Mouse (Mus musculus): ENCODE results near the gene Dctn3. TPM values are rescaled to one million over a fixed set of nuclear protein-coding genes. Genes with fewer than 3 reads are reported as not detected.
A peak's percentile ranks its signal among the peaks of the same experiment; 100 is the strongest.
"Not testable (repeated sequence)": the region's sequence is repeated elsewhere in the genome, so short reads cannot be mapped to it uniquely, and the experiment has no call there.

The Dctn3 gene
- polyA plus RNA-seq, 1 experiment from 2014 or later: 143 TPM

DNA sequence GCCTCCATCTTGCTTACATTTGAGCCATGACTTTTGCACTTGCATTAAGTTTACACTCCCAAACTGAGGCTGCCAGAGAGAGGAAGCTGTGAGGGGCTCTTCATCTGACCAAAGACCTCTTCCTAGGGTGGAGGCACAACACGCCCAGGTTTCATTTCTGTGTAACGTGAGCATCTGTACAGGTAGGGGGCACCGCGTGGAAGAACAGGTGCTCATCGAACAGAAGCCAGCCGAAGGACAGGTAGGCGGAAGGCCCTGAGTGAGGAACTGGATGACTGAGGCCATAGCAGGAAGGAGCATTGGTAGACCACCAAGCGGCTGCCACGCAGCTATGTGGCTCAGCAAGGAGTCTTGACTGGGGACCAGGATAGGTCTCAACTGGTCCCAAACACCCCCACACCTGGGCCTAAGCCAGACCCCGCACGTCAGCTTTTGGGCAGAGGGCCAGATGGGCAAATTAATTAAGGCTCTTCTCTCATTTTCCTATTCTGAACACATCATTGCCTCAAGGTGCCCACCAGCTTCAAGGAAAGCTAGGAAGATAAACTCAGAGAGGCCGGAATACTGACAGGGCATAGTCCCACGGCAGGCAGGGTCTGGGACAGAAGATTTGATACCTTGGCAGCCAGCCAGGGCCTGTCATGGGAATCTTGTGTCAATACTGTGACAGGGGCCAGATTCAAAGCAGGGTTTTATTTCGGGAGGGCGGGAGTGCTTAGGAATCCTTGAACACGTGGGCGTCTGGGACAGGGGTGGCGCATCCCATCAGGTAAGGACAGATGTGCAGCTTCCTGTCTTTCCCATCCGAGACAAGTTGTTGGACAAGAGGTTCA lies 16.8 kb downstream of the Dctn3 start:
- Histone ChIP-seq H3K4me1 (peaks cover 28% of the 10 kb centered on the region), H3K27ac (no peak overlapping the region), H3K4me3 (0 out of 2 replicates have a peak overlapping the region, but pooled peaks have one; percentile 22), H3K36me3 (peaks cover 5% of the 10 kb centered on the region; the same call in 1 of the 2 replicates), H3K9me3 (no peaks in the 10 kb centered on the region), H3K27me3 (ENCODE audit: insufficient read depth, poor library complexity, severe bottlenecking) (peaks cover 49% of the 10 kb centered on the region)
- WGBS: 64% methylated on average over 19 of the region's 19 CpGs
- DNase-seq (ENCODE audit: low spot score): no peak

DNA sequence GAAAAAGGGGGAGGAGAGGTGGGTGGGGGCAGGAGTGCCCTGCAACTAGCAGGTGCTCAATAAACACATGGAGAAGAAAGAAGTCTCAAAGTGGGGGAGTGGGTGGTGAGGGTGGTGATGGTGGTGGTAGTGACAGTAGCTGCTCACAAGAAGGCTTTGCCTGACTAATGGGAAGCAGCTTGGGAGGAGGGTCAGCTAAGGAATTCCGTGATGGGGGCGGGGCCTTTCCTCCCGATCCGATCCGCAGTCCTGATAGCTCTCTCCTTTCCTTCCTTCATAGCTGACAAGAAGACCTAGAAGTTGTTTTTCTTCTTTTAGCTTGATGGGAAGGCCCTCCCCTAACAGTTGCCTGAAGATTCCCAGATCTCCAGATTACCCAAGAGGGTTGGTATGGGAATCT lies 18.3 kb downstream of the Dctn3 start:
- H3K27me3 ChIP-seq (ENCODE audit: insufficient read depth, poor library complexity, severe bottlenecking): peaks cover 49% of the 10 kb centered on the region
- 0% methylated on average over 5 of the region's 5 CpGs for WGBS
- DNase-seq (ENCODE audit: low spot score): no peak
- no peak overlapping the region for H3K27ac ChIP-seq
- H3K4me1 ChIP-seq: peaks cover 28% of the 10 kb centered on the region
- H3K36me3 ChIP-seq: no peaks in the 10 kb centered on the region
- no peaks in the 10 kb centered on the region for H3K9me3 ChIP-seq
- H3K4me3 ChIP-seq: no peak overlapping the region

DNA sequence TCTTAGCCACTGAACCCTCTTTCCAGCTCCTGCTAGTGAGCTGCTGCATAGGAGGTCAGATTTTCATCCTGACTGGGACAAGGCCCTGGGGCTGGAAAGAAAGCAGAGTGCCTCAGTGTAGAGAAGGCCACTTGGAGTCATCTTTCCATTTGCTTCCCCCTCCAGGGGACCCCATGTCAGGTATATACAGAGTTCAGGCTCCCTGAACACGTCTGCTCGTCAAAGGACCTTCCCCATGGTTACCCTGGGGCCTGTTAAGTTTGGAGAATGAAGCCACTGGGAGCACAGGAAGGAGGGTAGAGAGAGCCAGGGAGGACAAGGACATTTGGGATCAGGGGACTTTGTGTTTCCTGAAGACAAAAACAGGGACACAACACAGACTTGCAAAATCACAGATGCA lies 20.7 kb downstream of the Dctn3 start:
- not testable (repeated sequence) for H3K4me3 ChIP-seq; H3K36me3 ChIP-seq; DNase-seq (ENCODE audit: low spot score); H3K9me3 ChIP-seq; H3K27ac ChIP-seq
- peaks cover 24% of the 10 kb centered on the region for H3K4me1 ChIP-seq
- 83% methylated on average over 2 of the region's 2 CpGs for WGBS
- peaks cover 51% of the 10 kb centered on the region for H3K27me3 ChIP-seq (ENCODE audit: insufficient read depth, poor library complexity, severe bottlenecking)

DNA sequence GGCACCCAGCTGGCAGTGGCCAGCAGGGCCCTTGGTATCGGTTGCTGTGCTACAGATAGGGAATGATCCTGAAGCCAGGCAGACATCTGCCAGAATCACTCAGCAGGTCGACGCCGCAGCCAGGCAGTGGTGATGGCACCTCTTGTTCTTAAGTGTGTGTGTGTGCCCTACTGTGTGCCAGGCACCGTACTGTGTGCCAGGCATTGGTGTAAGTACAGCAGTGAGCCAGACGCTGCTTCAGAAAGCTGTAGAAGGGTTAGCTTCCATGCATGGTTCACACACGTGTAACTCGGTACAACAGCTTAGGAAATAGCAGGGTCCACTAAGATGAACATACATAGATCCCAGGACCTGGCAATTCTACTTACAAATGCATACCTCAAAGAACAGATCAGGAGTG lies 22.7 kb downstream of the Dctn3 start:
- H3K9me3 ChIP-seq; H3K27ac ChIP-seq; H3K36me3 ChIP-seq; H3K4me3 ChIP-seq; DNase-seq (ENCODE audit: low spot score): not testable (repeated sequence)
- Histone ChIP-seq H3K27me3 (ENCODE audit: insufficient read depth, poor library complexity, severe bottlenecking) (peaks cover 34% of the 10 kb centered on the region), H3K4me1 (peaks cover 11% of the 10 kb centered on the region; the same call in 1 of the 2 replicates)
- 75% methylated on average over 4 of the region's 8 CpGs for WGBS

DNA sequence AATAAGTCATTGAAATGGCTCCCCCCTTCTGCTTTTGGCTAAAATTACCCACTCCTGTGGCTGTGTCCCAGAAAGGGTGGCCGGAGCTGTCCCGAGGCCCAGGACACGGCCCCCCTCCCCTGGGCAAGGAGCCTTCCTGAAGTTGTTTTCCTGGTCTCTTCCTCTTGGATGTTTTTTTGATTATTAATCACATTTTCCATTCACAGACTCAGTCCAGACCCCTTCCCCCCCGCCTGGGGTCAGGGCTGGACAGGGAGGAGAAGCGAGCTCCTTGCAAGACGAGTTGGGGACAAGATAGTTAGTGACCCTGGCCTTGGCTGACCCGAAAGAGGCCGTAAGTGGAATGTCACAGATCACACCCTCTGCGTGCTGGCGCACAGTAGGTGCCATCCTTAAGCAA lies 23.2 kb downstream of the Dctn3 start, which contains the start of gene Il11ra1:
TSS of gene Il11ra1 (plus strand) at position 207 of the 400 bp plus-strand sequence.
- H3K27ac ChIP-seq; DNase-seq (ENCODE audit: low spot score); H3K4me3 ChIP-seq; H3K4me1 ChIP-seq; H3K9me3 ChIP-seq; H3K36me3 ChIP-seq: not testable (repeated sequence)
- WGBS: 65% methylated on average over 10 of the region's 10 CpGs
- H3K27me3 ChIP-seq (ENCODE audit: insufficient read depth, poor library complexity, severe bottlenecking): peaks cover 30% of the 10 kb centered on the region

DNA sequence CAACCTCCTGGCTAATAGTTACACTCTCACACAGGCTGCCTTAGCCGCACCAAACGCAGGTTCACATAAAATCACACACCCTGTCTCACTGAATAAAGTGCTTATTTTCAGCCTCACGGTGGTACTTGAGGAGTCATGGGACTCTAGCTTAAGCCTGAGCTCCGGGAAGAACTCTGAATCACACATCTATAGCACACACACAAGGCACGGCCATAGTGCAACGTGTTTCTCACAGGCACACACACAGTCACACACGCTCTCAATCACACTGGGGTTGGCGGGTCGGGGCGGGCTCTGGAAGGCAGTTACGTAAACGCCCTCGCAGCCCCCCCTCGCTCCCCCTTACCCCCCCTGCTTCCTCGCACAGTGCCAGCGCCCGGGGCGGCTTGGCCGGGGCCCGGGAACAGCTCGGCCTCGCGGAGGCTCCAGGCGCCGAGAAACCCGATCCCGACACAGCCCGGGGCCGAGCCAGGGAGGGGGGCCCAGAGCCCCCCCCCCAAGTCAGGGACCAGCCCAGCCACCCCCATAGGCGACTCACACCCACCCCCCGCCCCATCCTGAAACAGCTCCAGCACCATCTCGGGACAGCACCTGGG lies 24.5 kb downstream of the Dctn3 start:
- DNase-seq (ENCODE audit: low spot score); H3K27ac ChIP-seq; H3K36me3 ChIP-seq; H3K9me3 ChIP-seq; H3K4me1 ChIP-seq: not testable (repeated sequence)
- Histone ChIP-seq H3K4me3 (peak overlapping the region; percentile 27; the same call in 1 of the 2 replicates), H3K27me3 (ENCODE audit: insufficient read depth, poor library complexity, severe bottlenecking) (peaks cover 20% of the 10 kb centered on the region)
- 5% methylated on average over 27 of the region's 32 CpGs for whole genome bisulfite sequencing

DNA sequence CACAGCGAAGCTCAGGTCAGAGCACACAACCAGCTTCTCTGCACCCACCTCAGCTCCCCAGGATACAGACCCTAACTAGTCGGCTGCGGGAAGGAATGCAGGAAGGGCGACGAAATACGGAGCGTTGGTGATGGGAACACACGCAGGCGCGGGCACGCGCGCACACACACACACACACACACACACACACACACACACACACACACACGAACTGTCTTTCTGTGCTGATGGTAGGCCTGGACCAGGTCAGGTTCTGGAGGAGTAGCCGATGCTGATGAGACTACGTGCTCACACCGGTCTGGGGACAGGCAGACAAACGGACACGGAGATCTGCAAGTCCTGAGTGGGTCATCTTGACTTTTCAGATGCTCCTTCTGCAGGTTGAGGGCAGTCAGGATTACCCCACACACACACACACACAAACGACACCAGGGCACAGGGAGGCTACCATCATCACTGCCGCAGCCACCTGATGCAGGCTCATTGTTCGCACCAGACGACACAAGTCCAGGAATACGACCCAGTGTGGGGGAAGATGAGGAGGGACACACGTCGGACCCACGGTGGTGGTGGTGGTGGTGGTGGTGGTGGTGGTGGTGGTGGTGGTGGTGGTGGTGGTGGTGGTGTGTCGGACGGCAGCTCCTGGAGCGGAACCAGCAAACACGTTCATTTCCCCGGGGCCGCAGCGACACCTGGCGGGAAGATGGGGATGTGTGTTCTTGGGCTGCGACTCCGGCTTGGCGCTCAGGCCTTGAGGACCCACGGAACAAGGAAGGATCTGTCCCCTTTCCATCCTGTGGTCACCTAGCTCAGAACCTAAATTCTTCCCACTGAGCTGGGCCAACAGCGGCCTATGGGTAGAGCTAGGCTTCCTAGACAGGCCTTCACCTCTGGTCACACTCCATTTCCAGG lies 25.8 kb downstream of the Dctn3 start, which contains the start of gene Cntfr:
TSS of gene Cntfr (minus strand) at position 160 of the 912 bp plus-strand sequence.
- Histone ChIP-seq H3K4me3 (peak within 1 kb of the TSS; percentile 29; the same call in 1 of the 2 replicates), H3K27me3 (ENCODE audit: insufficient read depth, poor library complexity, severe bottlenecking) (peaks cover 22% of the 10 kb centered on the region)
- H3K4me1 ChIP-seq; H3K9me3 ChIP-seq; H3K27ac ChIP-seq; H3K36me3 ChIP-seq; DNase-seq (ENCODE audit: low spot score): not testable (repeated sequence)
- 14% methylated on average over 35 of the region's 40 CpGs for WGBS

DNA sequence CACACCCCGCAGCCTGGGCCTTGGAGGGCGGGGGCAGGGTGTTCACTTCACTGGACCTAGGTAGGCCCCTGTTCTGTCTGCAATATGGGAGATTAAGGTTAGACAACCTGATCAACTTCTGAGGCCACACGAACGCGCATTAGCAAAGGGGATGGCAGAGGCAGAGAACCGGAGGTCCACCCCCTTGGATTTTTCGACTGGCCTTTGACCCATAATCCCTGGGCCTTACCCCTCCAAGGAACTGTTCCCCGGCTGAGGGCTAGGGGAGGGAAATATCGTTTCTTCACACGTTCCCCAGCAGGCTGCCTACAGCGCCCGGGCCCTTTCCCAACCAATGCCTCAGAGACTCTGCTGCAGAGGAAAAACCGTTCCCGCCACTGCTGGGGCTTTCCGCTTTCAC lies 26.5 kb downstream of the Dctn3 start:
- not testable (repeated sequence) for H3K36me3 ChIP-seq; DNase-seq (ENCODE audit: low spot score); H3K4me3 ChIP-seq; H3K4me1 ChIP-seq; H3K9me3 ChIP-seq; H3K27ac ChIP-seq
- WGBS: 2% methylated on average over 15 of the region's 15 CpGs
- peaks cover 22% of the 10 kb centered on the region for H3K27me3 ChIP-seq (ENCODE audit: insufficient read depth, poor library complexity, severe bottlenecking)

DNA sequence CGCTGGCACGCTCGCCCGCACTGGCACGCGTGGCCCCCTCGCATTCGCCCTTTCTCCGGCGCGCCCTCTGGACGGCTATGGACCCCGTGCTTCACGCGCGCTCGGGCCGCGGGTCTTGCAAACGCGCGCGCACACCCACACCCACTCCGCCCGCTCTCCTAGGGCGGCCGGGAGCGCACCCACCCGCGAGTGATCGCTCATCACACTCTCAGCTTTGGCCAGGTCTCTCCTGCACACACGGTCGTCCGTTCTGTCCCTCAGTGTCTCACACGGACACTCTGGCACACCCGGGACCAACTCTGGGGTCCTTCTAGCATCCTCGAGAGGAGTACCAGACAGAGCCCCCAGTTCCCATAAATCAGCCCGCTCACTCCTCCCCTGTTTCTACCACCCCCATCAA lies 27.2 kb downstream of the Dctn3 start:
- H3K4me1 ChIP-seq; H3K36me3 ChIP-seq; H3K4me3 ChIP-seq; H3K27ac ChIP-seq; H3K9me3 ChIP-seq; DNase-seq (ENCODE audit: low spot score): not testable (repeated sequence)
- peaks cover 22% of the 10 kb centered on the region for H3K27me3 ChIP-seq (ENCODE audit: insufficient read depth, poor library complexity, severe bottlenecking)
- 7% methylated on average over 12 of the region's 38 CpGs for WGBS

DNA sequence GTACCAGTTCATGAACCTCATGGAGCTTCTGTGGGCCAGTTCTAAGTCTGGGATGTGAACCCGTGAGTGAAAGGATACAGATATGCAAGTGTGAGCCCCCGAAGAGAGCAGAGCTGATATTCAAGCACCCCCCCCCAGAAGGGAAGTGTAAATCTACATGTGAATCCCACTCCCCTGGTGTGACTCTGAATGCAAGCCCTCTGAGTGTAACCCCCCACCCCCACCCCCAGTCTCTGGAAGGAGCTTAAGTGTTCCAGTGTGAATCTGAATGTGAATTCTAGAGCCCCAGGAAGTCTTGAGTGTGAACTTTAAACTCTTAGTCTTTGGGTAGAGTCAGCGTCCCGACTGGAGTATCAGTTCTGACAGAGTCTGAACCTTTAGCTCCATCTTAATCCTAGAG lies 29.5 kb downstream of the Dctn3 start:
- H3K27me3 ChIP-seq (ENCODE audit: insufficient read depth, poor library complexity, severe bottlenecking): peaks cover 19% of the 10 kb centered on the region
- not testable (repeated sequence) for DNase-seq (ENCODE audit: low spot score); H3K36me3 ChIP-seq; H3K27ac ChIP-seq; H3K9me3 ChIP-seq; H3K4me3 ChIP-seq; H3K4me1 ChIP-seq
- WGBS: 10% methylated on average over 4 of the region's 4 CpGs

DNA sequence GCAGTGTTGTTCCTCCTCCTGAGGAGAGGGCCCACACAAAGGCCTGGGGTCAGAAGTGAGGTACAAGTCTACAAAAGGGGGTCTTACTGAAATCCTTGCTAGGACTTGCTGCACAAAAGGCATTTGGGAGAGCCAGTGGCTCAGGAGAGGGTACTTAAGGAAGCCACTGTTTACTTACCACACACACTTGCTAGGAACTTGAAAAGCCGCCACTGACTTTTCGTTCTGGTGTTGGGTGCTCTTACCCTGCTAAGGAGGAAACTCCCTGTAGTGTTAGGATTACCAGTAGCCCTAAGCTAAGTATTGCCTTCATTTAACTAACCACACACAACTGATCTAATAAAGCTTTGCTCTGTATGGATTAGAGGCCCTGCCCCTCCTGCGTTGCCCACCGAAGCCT lies 33.0 kb downstream of the Dctn3 start:
- not testable (repeated sequence) for DNase-seq (ENCODE audit: low spot score); H3K4me3 ChIP-seq; H3K9me3 ChIP-seq; H3K36me3 ChIP-seq; H3K27me3 ChIP-seq (ENCODE audit: insufficient read depth, poor library complexity, severe bottlenecking); H3K4me1 ChIP-seq; H3K27ac ChIP-seq
- no CpG with 5 or more reads among the region's 4 CpGs for WGBS

DNA sequence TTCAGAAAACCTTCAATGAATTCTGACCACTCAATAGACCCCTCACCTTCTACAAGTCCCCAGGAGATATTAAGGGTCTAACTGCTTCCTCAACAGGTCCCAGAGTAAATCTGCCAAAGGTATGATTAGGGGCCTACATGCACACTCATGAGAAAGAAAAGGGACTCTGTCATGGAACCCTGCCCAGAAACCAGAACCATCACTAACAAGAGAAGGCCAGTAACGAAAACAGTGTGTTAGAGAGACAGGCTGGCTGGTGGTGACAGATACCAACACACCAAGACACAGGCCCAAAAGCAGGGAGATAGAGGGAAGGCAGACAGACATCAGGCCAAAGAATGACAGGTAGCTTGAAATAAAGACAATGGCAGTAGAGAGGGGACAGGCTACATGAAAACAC lies 34.4 kb downstream of the Dctn3 start:
- H3K4me1 ChIP-seq; H3K27me3 ChIP-seq (ENCODE audit: insufficient read depth, poor library complexity, severe bottlenecking); H3K27ac ChIP-seq; H3K36me3 ChIP-seq; DNase-seq (ENCODE audit: low spot score); H3K4me3 ChIP-seq; H3K9me3 ChIP-seq: not testable (repeated sequence)
- whole genome bisulfite sequencing: 24% methylated on average over 1 of the region's 1 CpGs

Measured in heart, embryonic 10.5 days (tissue).